Comparison of ENCODE assay signal across 8 mouse cellular contexts in genomic region chr5:111762085-111762484, GRCm38 (mm10). TPM values are rescaled to one million over a fixed set of nuclear protein-coding genes. Genes with fewer than 3 reads are reported as not detected.
DNase-seq lines count a peak whose midpoint lies in the region; ATAC-seq and TF ChIP-seq lines count a peak whose summit lies in the region.

No protein-coding gene starts in this region.

- intact Hi-C loops in heart, postnatal 25 days (cut with DNase I): no loop called here

- TF ChIP-seq POLR2A in lung, adult 2 months (IDR thresholded peaks at IDR 0.05; ENCODE audit: borderline replicate concordance, extremely low read depth, low read depth, low read length): no peak

- 10% methylated on average over 17 of the region's 17 CpGs for WGBS in lung, adult 2 months
- WGBS in lung, embryonic 16.5 days: 6% methylated on average over 17 of the region's 17 CpGs

- H3K36me3 ChIP-seq in lung, embryonic 16.5 days (ENCODE audit: control insufficient read depth, insufficient read depth, low read length): no peaks in the 10 kb centered on the region

- H3K4me3 ChIP-seq in lung, adult 2 months (replicated peaks; ENCODE audit: extremely low read depth, low read depth, low read length): no peak overlapping the region
- H3K4me3 ChIP-seq in layer of hippocampus, adult 2 months: peak overlapping the region; percentile 48; the same call in 1 of the 2 replicates
- peak overlapping the region; percentile 42 for H3K4me3 ChIP-seq in lung, embryonic 16.5 days (ENCODE audit: low read length)

- H3K9me3 ChIP-seq in lung, embryonic 16.5 days (ENCODE audit: control insufficient read depth, low read length): no peaks in the 10 kb centered on the region

- H3K4me1 ChIP-seq in lung, adult 2 months (ENCODE audit: control insufficient read depth, insufficient read depth, low read length): no peaks in the 10 kb centered on the region
- peaks cover 19% of the 10 kb centered on the region for H3K4me1 ChIP-seq in lung, embryonic 16.5 days (replicated peaks; ENCODE audit: control insufficient read depth, insufficient read depth, low read length)

- DNase-seq in lung, adult 18-20 months: peak; percentile 14 to 16
- DNase-seq in lung, adult 2 months: no peak
- DNase-seq in heart, postnatal 25 days (ENCODE audit: low spot score): peak; percentile 64
- peak; percentile 77 to 88 for DNase-seq in layer of hippocampus, adult 2 months (ENCODE audit: low spot score in 2 of 2)
- peak; percentile 81 for DNase-seq in right cerebral cortex, postnatal 25 days
- no peak for DNase-seq in MN1 (ENCODE audit: low spot score)

- ATAC-seq in frontal cortex, adult (ENCODE audit: low TSS enrichment): peak; percentile 96
- peak; percentile 62 for ATAC-seq in lung, embryonic 16.5 days (ENCODE audit: low read depth)

- H3K27ac ChIP-seq in layer of hippocampus, adult 2 months: peak overlapping the region; percentile 86
- peak overlapping the region; percentile 61 for H3K27ac ChIP-seq in lung, embryonic 16.5 days (ENCODE audit: low read length)

- H3K27me3 ChIP-seq in lung, embryonic 16.5 days (ENCODE audit: control insufficient read depth, insufficient read depth, low read depth, low read length): no peaks in the 10 kb centered on the region

- peak overlapping the region; percentile 77 for H3K4me2 ChIP-seq in lung, embryonic 16.5 days (ENCODE audit: low read depth, low read length)

- TF ChIP-seq CTCF in lung, adult 2 months (IDR thresholded peaks at IDR 0.05; ENCODE audit: insufficient read depth, low read length): no peak
- TF ChIP-seq CTCF in layer of hippocampus, adult 2 months (conservative IDR thresholded peaks at IDR 0.05): peak; percentile 70

- H3K9ac ChIP-seq in lung, embryonic 16.5 days (ENCODE audit: low read length): no peak overlapping the region; the same call in 1 of the 2 replicates

RNA-seq across cellular contexts. Expression of gene Gm26897, which starts 28.4 kb away (rescaled TPM):
- not detected in 2 replicates for polyA plus RNA-seq in lung, adult 2 months (2012; rRNA removed)
- not detected for total RNA-seq in heart, postnatal 25 days (2021)
- total RNA-seq in layer of hippocampus, adult 2 months (2021): not detected
- not detected in 2 replicates for polyA plus RNA-seq in lung, embryonic 16.5 days (2015; fragmentation: Nextera tagmentation; extraction: Ambion mirVana)

Comparison
In these comparisons a context has a peak if more than half of its experiments do, and no peak if none do; other contexts are left out.
1. DNase-seq: peak in lung, adult 18-20 months (2 of 2), heart, postnatal 25 days (single experiment), layer of hippocampus, adult 2 months (2 of 2) and right cerebral cortex, postnatal 25 days (single experiment); none in lung, adult 2 months (single experiment) and MN1 (single experiment).